In the genomic region with DNA sequence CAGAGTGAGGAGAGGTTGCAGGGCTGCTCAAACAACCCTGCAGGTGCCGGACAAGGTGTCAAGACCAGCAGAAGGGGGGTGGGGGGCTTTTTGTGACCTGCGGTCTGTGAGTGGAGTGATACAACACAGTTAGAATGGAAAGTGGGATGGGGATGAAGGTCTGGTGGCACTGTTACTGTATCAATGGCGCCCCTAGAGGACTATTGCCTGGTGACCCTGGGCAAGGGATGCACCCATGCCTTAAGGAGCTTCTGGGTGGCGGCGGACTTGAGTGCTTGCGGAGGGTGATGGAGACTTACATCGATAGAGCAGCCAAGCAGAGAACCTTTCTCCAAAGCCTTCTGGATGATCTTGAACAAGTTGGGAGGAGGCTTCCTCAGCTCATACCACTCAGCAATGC, we compare ENCODE assay signal across 10 mouse cellular contexts. TPM values are rescaled to one million over a fixed set of nuclear protein-coding genes. Genes with fewer than 3 reads are reported as not detected.
DNase-seq lines count a peak whose midpoint lies in the region; ATAC-seq lines count a peak whose summit lies in the region.
"Had no signal": no experiment of that assay in that cellular context is flagged by ENCODE, and none has a peak within 500 bp of the region (broad histone marks: within the 10 kb centered on the region; RNA-seq: fewer than 3 reads in every experiment).

No protein-coding gene starts in this region.

- H3K27ac ChIP-seq in forebrain, embryonic 12.5 days = no peak overlapping the region
- H3K27ac ChIP-seq in forebrain, embryonic 16.5 days (ENCODE audit: low read length) = no peak overlapping the region
- H3K27ac ChIP-seq in midbrain, embryonic 10.5 days (replicated peaks) = no peak overlapping the region
- no peak overlapping the region for H3K27ac ChIP-seq in midbrain, embryonic 14.5 days (replicated peaks; ENCODE audit: low read depth, low read length)

- H3K4me2 ChIP-seq in forebrain, embryonic 12.5 days = peak overlapping the region; percentile 56; the same call in 1 of the 2 replicates
- H3K4me2 ChIP-seq in forebrain, embryonic 16.5 days (ENCODE audit: low read length) = no peak overlapping the region
- H3K4me2 ChIP-seq in midbrain, embryonic 14.5 days (ENCODE audit: low read length) = no peak overlapping the region

- no peak for DNase-seq in midbrain, embryonic 10.5 days (ENCODE audit: low spot score)
- DNase-seq in midbrain, embryonic 14.5 days = no peak
- peak; percentile 53 for DNase-seq in induced T-regulatory cell, adult 2 months (ENCODE audit: low read depth)
- DNase-seq in splenic B cell, adult 2 months (ENCODE audit: low read depth, low spot score) = peak; percentile 29
- DNase-seq in gastrocnemius, postnatal 14 days = no peak

- no peaks in the 10 kb centered on the region for H3K27me3 ChIP-seq in forebrain, embryonic 12.5 days
- H3K27me3 ChIP-seq in forebrain, embryonic 16.5 days (replicated peaks; ENCODE audit: control insufficient read depth, insufficient read depth, low read length) = no peaks in the 10 kb centered on the region
- H3K27me3 ChIP-seq in midbrain, embryonic 10.5 days (ENCODE audit: low read depth, poor library complexity, severe bottlenecking) = no peaks in the 10 kb centered on the region
- H3K27me3 ChIP-seq in midbrain, embryonic 14.5 days (ENCODE audit: control insufficient read depth, insufficient read depth, low read length) = no peaks in the 10 kb centered on the region
- H3K27me3 ChIP-seq in splenic B cell, adult 2 months (ENCODE audit: control insufficient read depth, insufficient read depth, low read length, poor library complexity, severe bottlenecking) = no peaks in the 10 kb centered on the region

- ATAC-seq in forebrain, embryonic 12.5 days (ENCODE audit: low FRiP score) = no peak
- no peak for ATAC-seq in forebrain, embryonic 16.5 days
- ATAC-seq in midbrain, embryonic 14.5 days (ENCODE audit: low FRiP score, low TSS enrichment) = no peak
- no peak for ATAC-seq in frontal cortex, adult (ENCODE audit: low TSS enrichment)

- H3K9ac ChIP-seq in forebrain, embryonic 12.5 days = no peak overlapping the region
- H3K9ac ChIP-seq in forebrain, embryonic 16.5 days (replicated peaks; ENCODE audit: low read depth, low read length) = no peak overlapping the region
- no peak overlapping the region for H3K9ac ChIP-seq in midbrain, embryonic 14.5 days (replicated peaks; ENCODE audit: low read length)

- intact Hi-C loops in gastrocnemius, postnatal 14 days (cut with DNase I; ENCODE audit: low total_unique reads) = loop anchor here (2.0 kb wide), 1 partner anchor 22 kb away; no protein-coding TSS in a partner anchor

- H3K9me3 ChIP-seq in forebrain, embryonic 12.5 days = no peaks in the 10 kb centered on the region
- H3K9me3 ChIP-seq in forebrain, embryonic 16.5 days (ENCODE audit: control insufficient read depth, low read length) = no peaks in the 10 kb centered on the region
- H3K9me3 ChIP-seq in midbrain, embryonic 10.5 days (replicated peaks) = no peaks in the 10 kb centered on the region
- H3K9me3 ChIP-seq in midbrain, embryonic 14.5 days (ENCODE audit: control insufficient read depth, low read length) = no peaks in the 10 kb centered on the region
- H3K9me3 ChIP-seq: G1E had no signal

- H3K4me1 ChIP-seq in forebrain, embryonic 12.5 days = peaks cover 22% of the 10 kb centered on the region
- peaks cover 6% of the 10 kb centered on the region for H3K4me1 ChIP-seq in forebrain, embryonic 16.5 days (replicated peaks; ENCODE audit: control insufficient read depth, insufficient read depth, low read length)
- peaks cover 25% of the 10 kb centered on the region for H3K4me1 ChIP-seq in midbrain, embryonic 10.5 days
- H3K4me1 ChIP-seq in midbrain, embryonic 14.5 days (ENCODE audit: control insufficient read depth, insufficient read depth, low read length) = no peaks in the 10 kb centered on the region; the same call in 1 of the 2 replicates

- 77% methylated on average over 7 of the region's 7 CpGs for WGBS in forebrain, embryonic 12.5 days
- WGBS in forebrain, embryonic 16.5 days = 81% methylated on average over 7 of the region's 7 CpGs
- 83% methylated on average over 7 of the region's 7 CpGs for WGBS in midbrain, embryonic 10.5 days
- 78% methylated on average over 7 of the region's 7 CpGs for WGBS in midbrain, embryonic 14.5 days

- peaks cover 36% of the 10 kb centered on the region for H3K36me3 ChIP-seq in forebrain, embryonic 12.5 days (replicated peaks)
- no peaks in the 10 kb centered on the region for H3K36me3 ChIP-seq in forebrain, embryonic 16.5 days (ENCODE audit: control insufficient read depth, insufficient read depth)
- peaks cover 58% of the 10 kb centered on the region for H3K36me3 ChIP-seq in midbrain, embryonic 10.5 days
- peaks cover 29% of the 10 kb centered on the region for H3K36me3 ChIP-seq in midbrain, embryonic 14.5 days (ENCODE audit: control insufficient read depth, insufficient read depth, low read length)
- no peaks in the 10 kb centered on the region for H3K36me3 ChIP-seq in splenic B cell, adult 2 months (ENCODE audit: control insufficient read depth, insufficient read depth, low read length, poor library complexity, severe bottlenecking)
- H3K36me3 ChIP-seq: G1E had no signal

- H3K4me3 ChIP-seq in forebrain, embryonic 12.5 days (replicated peaks) = no peak overlapping the region
- H3K4me3 ChIP-seq in forebrain, embryonic 16.5 days (replicated peaks; ENCODE audit: low read length) = no peak overlapping the region
- peak overlapping the region; percentile 47; the same call in 1 of the 2 replicates for H3K4me3 ChIP-seq in midbrain, embryonic 10.5 days
- H3K4me3 ChIP-seq in midbrain, embryonic 14.5 days (replicated peaks; ENCODE audit: low read depth, low read length) = no peak overlapping the region
- H3K4me3 ChIP-seq: erythroblast, embryonic 14.5 days had no signal

RNA-seq across cellular contexts. Expression of gene Capn2, which starts 26.8 kb away (rescaled TPM):
- 91.6 and 95.6 TPM in 2 replicates for polyA plus RNA-seq in forebrain, embryonic 12.5 days (2016; fragmentation: Nextera tagmentation; extraction: Ambion mirVana)
- 70.3 and 76.2 TPM in 2 replicates for polyA plus RNA-seq in forebrain, embryonic 16.5 days (2015; fragmentation: Nextera tagmentation; extraction: Ambion mirVana)
- 83.2 and 93.6 TPM in 2 replicates for polyA plus RNA-seq in midbrain, embryonic 10.5 days (2016; fragmentation: Nextera tagmentation; extraction: Ambion mirVana)
- polyA plus RNA-seq in midbrain, embryonic 14.5 days (2014; fragmentation: Nextera tagmentation; extraction: Ambion mirVana) = 57.9 and 68.7 TPM in 2 replicates
- total RNA-seq in gastrocnemius, postnatal 14 days (2021) = 10 to 100 TPM; 60.2 to 70.7 TPM
- polyA plus RNA-seq: G1E had no signal

Comparison
In these comparisons a context has a peak if more than half of its experiments do, and no peak if none do; other contexts are left out.
1. DNase-seq: peak in induced T-regulatory cell, adult 2 months (single experiment) and splenic B cell, adult 2 months (single experiment); none in midbrain, embryonic 10.5 days (single experiment), midbrain, embryonic 14.5 days (single experiment) and gastrocnemius, postnatal 14 days (single experiment).